Mouse (Mus musculus) C2C12 (cell line): ENCODE results near the gene Rtn4.

ENCODE experiments used
- CTCF ChIP-seq: IDR thresholded peaks from one replicate; pipeline ENCODE4 v1.5.1; 2011; ENCODE audit not compliant: control insufficient read depth, insufficient read depth, insufficient read length
- FOSL1 ChIP-seq: IDR thresholded peaks from one replicate; pipeline ENCODE4 v1.8.0; 2011; ENCODE audit warnings: mild to moderate bottlenecking, low read length; ENCODE audit not compliant: poor library complexity, insufficient read depth, severe bottlenecking
- MAX ChIP-seq: IDR thresholded peaks from one replicate; pipeline ENCODE4 v1.6.1; 2011; ENCODE audit warnings: mild to moderate bottlenecking, control low read depth
- USF1 ChIP-seq: IDR thresholded peaks from one replicate; pipeline ENCODE4 v1.6.1; 2011; ENCODE audit warnings: low read depth, mild to moderate bottlenecking, control low read depth, moderate library complexity

- TF ChIP-seq FOSL1 (peak; percentile 69), CTCF (no peak), USF1 (peak; percentile 42), MAX (peak; percentile 76)
Observed at GRCm38 (mm10) chr11:29645411-29646066, 47.2 kb upstream of the Rtn4 start.
